Mouse (Mus musculus) kidney, adult 8-10 months (tissue): ENCODE measurements around the gene Rps27l.

Experiments
- DNase-seq, 2 experiments: peaks; one replicate each; pipeline ENCODE4 v3.0.0; 2022

Gene Rps27l

DNA sequence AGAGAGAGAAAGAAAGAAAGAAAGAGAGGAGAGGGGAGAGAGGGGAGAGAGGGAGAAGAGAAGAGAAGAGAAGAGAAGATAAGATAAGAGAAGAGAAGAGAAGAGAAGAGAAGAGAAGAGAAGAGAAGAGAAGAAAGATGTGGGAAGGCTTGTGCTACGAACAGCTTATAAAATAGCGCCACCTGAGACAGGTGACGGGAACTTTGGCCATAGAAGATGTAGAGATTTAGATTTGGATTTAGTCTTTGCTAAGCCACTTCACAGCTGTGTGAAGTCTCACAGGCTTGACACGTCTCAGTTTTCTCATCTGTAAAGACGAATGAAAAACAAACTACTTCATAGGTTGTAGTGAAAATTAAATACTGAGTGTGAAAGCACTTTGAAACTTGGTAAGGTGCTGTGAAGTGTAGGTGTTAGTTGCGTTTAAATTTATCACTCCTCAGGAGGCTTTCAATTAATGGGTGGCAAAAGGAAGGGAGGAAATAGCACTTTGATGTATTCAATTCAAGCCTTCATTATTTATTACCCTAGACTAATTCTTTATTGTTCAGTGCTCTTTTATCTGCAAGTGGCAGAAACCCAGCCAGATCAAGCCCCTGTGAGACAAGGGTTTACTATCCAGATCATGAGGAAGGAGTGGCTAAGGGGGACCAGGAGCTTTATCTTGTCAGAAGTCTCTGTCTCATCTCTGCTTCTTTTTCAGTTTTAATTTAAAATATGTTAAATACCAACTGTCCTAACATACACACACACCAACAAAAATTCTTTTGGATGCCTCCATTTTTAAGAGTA, 25.2 kb upstream of the Rps27l start:
- DNase-seq: no peak

DNA sequence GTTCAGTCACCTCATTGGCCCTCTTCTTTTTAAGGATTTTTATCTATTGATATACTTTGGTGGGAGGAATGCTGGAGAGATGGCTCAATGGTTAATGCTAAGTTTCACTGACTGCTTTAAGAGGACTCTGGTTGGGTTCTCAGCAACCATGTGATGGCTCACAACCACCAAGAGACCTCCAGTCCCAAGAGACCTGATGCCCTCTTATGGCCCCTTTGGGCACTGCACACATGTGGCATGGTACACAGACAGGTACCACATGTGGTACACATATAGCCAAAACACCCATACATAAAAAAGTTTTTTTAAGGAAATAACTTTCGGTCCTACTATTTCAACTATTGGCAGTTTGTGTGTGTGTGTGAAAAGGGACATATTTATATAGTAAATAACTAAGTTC, 23.8 kb upstream of the Rps27l start:
- peak in 1 of 2 experiments; percentile 16 for DNase-seq

DNA sequence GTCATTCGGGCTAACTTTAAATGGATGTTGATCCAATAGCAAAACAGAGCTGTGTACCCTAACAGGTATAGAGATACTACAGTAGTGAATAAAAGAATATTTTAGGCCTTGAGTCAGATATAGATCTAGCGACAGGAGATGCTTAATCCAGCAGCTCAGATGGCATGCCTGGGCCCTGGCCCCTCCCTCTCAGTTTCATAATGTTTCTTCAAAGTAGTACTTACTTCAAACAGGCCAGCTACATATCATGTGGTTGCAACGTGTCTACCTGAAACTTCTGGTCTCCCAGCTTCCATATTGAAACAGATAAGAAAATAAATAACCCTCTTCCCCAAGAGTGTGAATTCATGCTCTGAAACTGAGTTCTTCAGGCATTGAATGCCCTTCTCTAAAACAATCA, 20.0 kb upstream of the Rps27l start:
- no peak for DNase-seq

GRCm38 (mm10) chr9:66927696-66928402, 18.0 kb upstream of the Rps27l start:
- DNase-seq: no peak

- no peak for DNase-seq
Measured at GRCm38 (mm10) chr9:66930351-66930750, 15.5 kb upstream of the Rps27l start.

DNA sequence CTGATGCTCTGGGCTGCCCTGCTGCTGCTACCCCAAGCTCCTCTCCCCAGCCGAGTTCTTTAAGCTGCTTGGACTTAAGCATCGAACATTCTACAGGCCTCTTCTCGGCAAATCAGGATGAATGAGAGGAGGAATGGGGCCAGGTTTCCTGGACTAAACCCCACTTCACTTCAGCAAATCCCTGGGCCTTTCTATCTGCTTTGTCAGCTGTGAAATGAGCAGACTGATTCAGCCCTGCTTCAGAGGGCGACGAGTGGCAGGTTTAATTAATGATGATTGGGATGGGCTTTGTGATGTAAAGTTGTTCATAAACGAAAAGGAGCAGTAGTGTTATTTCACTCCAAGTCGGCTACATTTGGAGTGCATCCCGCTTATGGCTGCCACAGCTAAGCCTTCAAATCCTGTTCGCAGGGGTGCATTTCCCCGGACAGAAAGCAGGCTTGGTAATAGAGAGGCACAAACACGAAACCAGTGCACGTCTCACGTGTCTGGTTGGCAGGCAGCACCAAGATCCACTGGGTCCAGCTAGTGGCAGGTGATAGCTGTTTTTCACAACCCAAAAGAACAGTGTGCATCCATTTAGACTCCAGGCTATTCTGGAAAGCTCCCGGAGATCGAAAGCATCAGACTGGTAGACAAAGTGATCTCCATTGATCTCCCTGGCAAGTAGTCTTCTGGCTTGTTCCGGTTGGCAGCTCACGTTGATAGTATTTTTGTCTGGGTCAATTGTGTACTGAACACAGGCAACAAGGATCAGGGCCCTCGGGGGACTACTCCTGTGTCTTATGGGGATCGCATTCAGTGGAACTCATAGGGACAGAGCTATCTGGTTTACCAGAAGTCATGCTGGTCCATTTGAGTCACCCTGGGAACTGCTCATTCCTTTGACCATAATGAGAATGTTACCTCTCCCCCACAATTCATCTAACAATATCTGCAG, 11.7 kb upstream of the Rps27l start:
- no peak for DNase-seq

- DNase-seq: peak in 1 of 2 experiments; percentile 15
Measured at GRCm38 (mm10) chr9:66937507-66937906, 8.4 kb upstream of the Rps27l start.

DNA sequence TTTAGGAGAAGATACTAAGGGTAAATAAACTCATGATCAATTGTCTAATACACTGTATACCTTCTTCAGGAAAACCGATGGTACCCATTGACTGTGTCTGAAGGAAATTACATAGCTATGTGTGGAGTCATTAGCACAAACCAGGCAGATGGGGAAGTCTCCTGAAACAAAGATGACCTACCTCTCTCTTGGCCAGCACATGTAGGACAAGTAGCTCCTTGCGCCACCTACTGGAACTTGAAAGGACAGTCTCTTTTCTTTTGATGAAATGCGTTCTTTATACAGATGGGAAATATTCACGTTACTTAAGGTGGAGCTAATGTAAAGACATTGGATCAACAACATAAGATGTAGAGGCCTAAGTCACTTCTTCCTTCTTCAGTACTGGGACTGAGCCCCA, 7.0 kb upstream of the Rps27l start:
- peak; percentile 27 to 41 for DNase-seq

DNA sequence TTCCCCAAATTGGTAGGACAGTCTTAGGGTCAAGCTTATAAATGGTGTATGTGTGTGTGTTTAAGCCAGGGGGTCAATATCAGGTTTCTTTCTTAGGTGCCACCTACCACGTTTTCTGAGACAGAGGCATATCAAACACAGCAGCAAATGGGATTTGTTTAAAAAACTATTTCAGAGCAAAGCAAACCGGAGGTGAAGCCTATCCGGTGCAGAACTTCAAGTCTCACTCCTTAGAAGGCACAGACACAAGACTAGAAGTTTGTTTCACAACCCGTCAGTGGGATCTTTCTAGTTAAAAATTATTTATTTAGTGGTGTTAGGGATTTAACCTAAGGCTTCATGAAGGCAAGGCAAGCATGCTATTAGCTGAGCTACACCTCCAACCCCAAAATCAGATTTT, 725 bp upstream of the Rps27l start:
- no peak for DNase-seq

DNA sequence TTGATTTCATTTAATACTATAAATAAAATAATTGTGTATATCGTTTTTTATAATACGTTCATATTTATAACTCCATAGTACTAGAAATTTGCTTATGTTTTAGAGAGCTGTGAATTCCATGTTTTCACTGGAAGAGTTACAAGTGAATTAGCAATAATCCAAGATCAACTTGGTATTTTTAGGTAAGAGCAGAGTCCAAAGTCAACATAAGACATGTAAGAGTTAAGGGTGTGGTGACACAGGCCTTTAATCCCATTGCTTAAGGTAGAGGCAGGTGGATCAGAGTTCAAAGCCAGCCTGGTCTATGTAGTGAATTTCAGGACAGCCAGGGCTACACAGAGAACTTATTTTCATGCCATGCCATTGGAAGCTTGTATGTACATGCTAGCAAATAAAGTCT, 2.6 kb downstream of the Rps27l start:
- no peak for DNase-seq

GRCm38 (mm10) chr9:66952321-66952720, 6.4 kb downstream of the Rps27l start:
- DNase-seq: peak; percentile 25 to 34

DNA sequence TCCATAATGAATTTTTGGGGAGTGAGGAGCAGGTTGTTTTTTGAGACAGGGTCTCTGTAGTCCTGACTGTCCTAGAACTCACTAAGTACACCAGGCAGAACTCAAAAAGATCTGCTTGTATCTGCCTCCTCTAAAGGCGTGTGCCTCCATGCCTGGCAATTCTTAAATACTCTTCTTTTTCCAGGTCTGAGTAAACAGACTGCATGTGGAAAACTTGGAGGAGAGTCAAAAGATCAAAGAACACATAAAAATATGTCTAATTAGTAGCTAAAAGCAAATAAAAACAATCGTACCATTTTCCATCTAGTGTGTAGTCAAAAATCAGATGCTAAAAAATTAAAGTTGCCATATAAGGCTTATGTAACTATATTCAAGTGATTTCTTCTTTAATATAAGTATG, 7.0 kb downstream of the Rps27l start:
- DNase-seq: no peak

DNA sequence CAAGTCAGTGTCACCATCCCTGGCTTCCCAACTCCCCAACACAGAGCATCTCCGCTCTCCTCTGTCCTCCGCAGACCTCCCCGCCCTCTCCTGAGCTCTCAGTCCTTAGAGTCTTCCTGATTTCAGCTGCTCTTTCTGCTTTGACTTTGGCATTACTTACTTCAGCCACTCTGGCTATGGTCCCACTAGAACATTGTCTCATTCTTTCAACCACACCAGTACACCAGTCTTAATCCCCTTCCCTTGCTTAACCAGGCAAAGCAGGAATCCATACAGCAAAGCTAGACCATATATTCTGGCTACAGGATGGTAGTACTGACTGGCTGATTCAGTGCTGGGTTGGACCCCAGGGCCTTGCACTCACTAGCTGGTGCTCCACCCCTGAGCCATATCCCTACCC, 11.6 kb downstream of the Rps27l start:
- no peak for DNase-seq

DNA sequence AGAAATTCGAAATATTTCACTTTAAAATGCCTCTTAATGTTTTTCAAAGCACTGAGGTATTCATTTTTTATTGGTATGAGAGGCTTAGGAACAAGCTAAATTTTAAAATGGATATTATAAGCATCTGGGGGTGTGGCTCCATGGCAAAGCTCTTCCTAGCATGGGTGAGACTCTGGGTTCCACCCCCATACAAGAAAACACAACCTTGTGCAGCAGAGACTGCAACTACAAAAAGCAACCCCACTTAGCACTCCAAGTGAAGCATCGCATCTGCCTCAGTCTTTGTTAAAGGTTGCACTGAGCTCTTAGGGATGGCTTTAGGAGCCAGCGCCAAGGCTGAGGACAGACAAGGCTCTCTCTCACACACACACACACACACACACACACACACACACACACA, 15.6 kb downstream of the Rps27l start:
- no peak for DNase-seq

DNA sequence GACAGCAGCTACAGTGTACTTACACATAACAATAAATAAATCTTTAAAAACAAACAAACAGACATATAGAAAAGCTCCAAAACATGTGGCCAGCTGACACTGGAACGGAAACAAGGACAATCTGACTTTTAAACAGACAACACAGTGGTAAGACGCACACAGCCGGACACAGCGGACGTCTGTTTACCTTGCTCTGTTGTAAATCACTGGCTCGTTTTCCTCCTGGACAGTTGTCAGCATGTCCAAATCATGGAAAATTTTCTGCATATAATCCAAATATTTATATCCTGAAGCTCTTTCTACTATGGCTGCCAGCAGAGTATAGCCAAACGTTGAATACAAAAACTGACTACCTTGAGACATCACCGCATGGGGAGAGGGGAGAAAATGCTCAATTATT, 21.6 kb downstream of the Rps27l start:
- no peak for DNase-seq

- DNase-seq: no peak
Measured at GRCm38 (mm10) chr9:66971116-66971515, 25.2 kb downstream of the Rps27l start.

GRCm38 (mm10) chr9:66974721-66975225, 28.9 kb downstream of the Rps27l start:
- peak; percentile 84 to 91 for DNase-seq

DNA sequence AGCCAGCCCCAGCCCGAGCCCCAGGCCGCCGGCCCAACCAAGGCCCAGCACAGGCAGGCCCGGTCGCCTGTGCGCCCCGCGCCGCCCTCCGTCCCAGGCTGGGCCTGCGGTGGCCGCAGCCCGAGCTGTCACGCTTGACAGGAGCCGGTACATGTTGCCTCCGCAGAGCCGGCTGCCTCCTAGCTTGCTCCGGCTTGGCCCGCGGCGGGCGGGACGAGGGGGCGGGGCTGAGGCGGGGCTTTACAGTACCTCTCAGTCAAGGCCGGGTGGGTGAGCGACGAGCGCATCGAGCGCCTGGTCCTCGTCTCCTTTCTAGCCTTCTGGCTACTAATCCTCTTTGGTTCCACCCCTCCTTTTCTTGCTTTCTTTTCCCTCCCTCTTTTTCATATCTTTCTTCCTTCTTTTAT, 29.4 kb downstream of the Rps27l start, which contains the start of gene Lactb:
Gene Lactb, minus strand, starts transcription at position 246 of the 407 bp plus-strand sequence.
- DNase-seq: peak; percentile 97

DNA sequence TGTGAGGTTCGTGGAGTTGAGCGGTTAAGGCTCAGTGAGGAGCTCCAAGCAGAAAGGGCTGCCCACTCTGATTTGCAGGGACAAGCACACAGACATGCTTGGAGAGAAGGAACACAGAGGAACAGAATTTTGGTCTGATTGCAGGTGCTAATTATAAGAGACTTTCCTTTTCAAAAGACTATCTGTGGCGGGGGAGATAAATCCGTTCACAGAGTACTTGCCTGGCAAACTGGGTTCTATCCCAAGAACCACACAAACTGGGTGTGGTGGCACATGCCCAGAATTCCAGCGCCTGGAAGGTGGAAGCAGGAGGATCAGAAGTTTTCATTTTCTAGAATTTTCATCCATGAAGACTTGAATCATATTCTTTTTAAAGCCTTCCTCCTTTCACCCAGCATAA, 31.2 kb downstream of the Rps27l start:
- no peak for DNase-seq

- DNase-seq: no peak
Measured at GRCm38 (mm10) chr9:66977982-66978381, 32.1 kb downstream of the Rps27l start.

GRCm38 (mm10) chr9:66978468-66978867, 32.6 kb downstream of the Rps27l start:
- DNase-seq: no peak

DNA sequence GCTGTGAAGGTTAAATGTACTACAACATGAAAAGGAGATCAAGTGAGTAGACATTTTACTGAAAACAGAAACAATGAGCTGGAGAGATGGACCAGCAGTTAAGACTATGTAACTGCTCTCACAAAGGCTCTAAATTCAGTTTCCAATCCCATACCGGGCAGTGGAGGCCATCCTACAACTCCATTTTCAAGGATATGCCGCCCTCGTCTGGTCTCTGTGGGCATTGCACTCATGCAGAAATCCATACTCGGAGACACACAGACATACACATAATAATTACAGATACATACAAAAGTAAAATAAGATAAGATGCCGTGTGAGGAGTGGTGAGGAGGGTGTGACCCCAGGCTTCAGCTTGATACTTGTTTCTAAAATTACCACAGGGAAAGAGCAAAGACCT, 34.6 kb downstream of the Rps27l start:
- DNase-seq: peak; percentile 43 to 83

GRCm38 (mm10) chr9:66982085-66982484, 36.2 kb downstream of the Rps27l start:
- no peak for DNase-seq
